Mouse (Mus musculus) forebrain, embryonic 15.5 days (tissue): ENCODE measurements around the gene Ace3. TPM values are rescaled to one million over a fixed set of nuclear protein-coding genes. Genes with fewer than 3 reads are reported as not detected.

Source experiments
- ATAC-seq: fragments of 200-750 bp; cut with Nextera tagmentation; replicated peaks from 2 replicates; pipeline ENCODE4 v1.8.0; 2017; ENCODE audit warnings: mild to moderate bottlenecking, moderate TSS enrichment, moderate library complexity
- H3K27ac ChIP-seq: fragments of 300-500 bp; sonication (generic); replicated peaks from 2 replicates; pipeline ENCODE4 v1.5.1; 2015; ENCODE audit warnings: mild to moderate bottlenecking, inconsistent platforms
- H3K27me3 ChIP-seq: fragments of 300-500 bp; sonication (generic); 2 replicates; pipeline ENCODE4 v1.6.1; 2015; ENCODE audit warnings: inconsistent platforms
- H3K36me3 ChIP-seq: fragments of 300-500 bp; sonication (generic); 2 replicates; pipeline ENCODE4 v1.6.1; 2015; ENCODE audit warnings: mild to moderate bottlenecking, inconsistent platforms
- H3K4me1 ChIP-seq: fragments of 300-500 bp; sonication (generic); 2 replicates; pipeline ENCODE4 v1.6.1; 2015; ENCODE audit warnings: inconsistent platforms
- H3K4me2 ChIP-seq: fragments of 300-500 bp; sonication (generic); replicated peaks from 2 replicates; pipeline ENCODE4 v1.6.1; 2015; ENCODE audit warnings: mild to moderate bottlenecking, inconsistent platforms
- H3K4me3 ChIP-seq: fragments of 300-500 bp; sonication (generic); 2 replicates; pipeline ENCODE4 v1.5.1; 2015; ENCODE audit warnings: mild to moderate bottlenecking, inconsistent platforms
- H3K9ac ChIP-seq: fragments of 300-500 bp; sonication (generic); replicated peaks from 2 replicates; pipeline ENCODE4 v1.6.1; 2015; ENCODE audit warnings: mild to moderate bottlenecking, inconsistent platforms
- H3K9me3 ChIP-seq: fragments of 300-500 bp; sonication (generic); 2 replicates; pipeline ENCODE4 v1.6.1; 2016; ENCODE audit warnings: inconsistent platforms
- WGBS: fragments of 180-500 bp; shearing (Covaris S2); methylation state at CpG from one replicate; pipeline ENCODE4 v1.1.7; 2015; ENCODE audit warnings: mixed read lengths; 5-methylcytosine and 5-hydroxymethylcytosine counted together
- polyA plus RNA-seq: library from polyadenylated mRNA; unstranded; fragments of >200 nt; fragmentation: Nextera tagmentation; extraction: Ambion mirVana; gene quantifications from 2 replicates; pipeline ENCODE4 v1.2.1, GENCODE M21; 2015

Gene Ace3
- polyA plus RNA-seq, 1 experiment from 2014 or later = 0.08 TPM

GRCm38 (mm10) chr11:105959355-105959754 is 35.1 kb upstream of the Ace3 start:
- H3K9me3 ChIP-seq = no peaks in the 10 kb centered on the region
- no peak for ATAC-seq
- H3K4me3 ChIP-seq = no peak overlapping the region
- peaks cover 6% of the 10 kb centered on the region for H3K4me1 ChIP-seq
- 56% methylated on average over 17 of the region's 17 CpGs for WGBS
- no peaks in the 10 kb centered on the region for H3K36me3 ChIP-seq
- no peak overlapping the region for H3K27ac ChIP-seq
- H3K27me3 ChIP-seq = no peaks in the 10 kb centered on the region
- no peak overlapping the region for H3K9ac ChIP-seq
- no peak overlapping the region for H3K4me2 ChIP-seq

- ATAC-seq = no peak
- Histone ChIP-seq H3K4me1 (peaks cover 12% of the 10 kb centered on the region), H3K36me3 (no peaks in the 10 kb centered on the region)
These were observed 29.8 kb upstream of the Ace3 start for GRCm38 (mm10) chr11:105964691-105965090.

GRCm38 (mm10) chr11:105966288-105966687 is 28.2 kb upstream of the Ace3 start:
- Histone ChIP-seq H3K9me3 (no peaks in the 10 kb centered on the region), H3K36me3 (no peaks in the 10 kb centered on the region), H3K4me2 (no peak overlapping the region), H3K9ac (no peak overlapping the region), H3K4me3 (no peak overlapping the region), H3K4me1 (peaks cover 12% of the 10 kb centered on the region), H3K27ac (no peak overlapping the region), H3K27me3 (peaks cover 12% of the 10 kb centered on the region; the same call in 1 of the 2 replicates)
- 65% methylated on average over 4 of the region's 4 CpGs for WGBS
- ATAC-seq = no peak

More at GRCm38 (mm10) chr11:105964691-105965090, 29.8 kb upstream of the Ace3 start:
- Histone ChIP-seq H3K9ac (no peak overlapping the region), H3K27me3 (peaks cover 12% of the 10 kb centered on the region; the same call in 1 of the 2 replicates), H3K27ac (no peak overlapping the region), H3K9me3 (no peaks in the 10 kb centered on the region), H3K4me3 (no peak overlapping the region), H3K4me2 (no peak overlapping the region)
- 64% methylated on average over 5 of the region's 5 CpGs for WGBS

GRCm38 (mm10) chr11:105967741-105968574 is 26.5 kb upstream of the Ace3 start, which contains the start of gene Ace:
TSS of gene Ace (plus strand) at chr11:105967945.
- 1% methylated on average over 65 of the region's 76 CpGs for WGBS
- peak; percentile 73 for ATAC-seq
- peaks cover 12% of the 10 kb centered on the region; the same call in 1 of the 2 replicates for H3K27me3 ChIP-seq
- peak within 1 kb of the TSS; percentile 87 for H3K4me2 ChIP-seq
- H3K4me3 ChIP-seq = peak within 1 kb of the TSS; percentile 50
- H3K36me3 ChIP-seq = no peaks in the 10 kb centered on the region
- H3K9me3 ChIP-seq = no peaks in the 10 kb centered on the region
- H3K27ac ChIP-seq = no peak within 1 kb of the TSS
- peaks cover 12% of the 10 kb centered on the region for H3K4me1 ChIP-seq
- peak within 1 kb of the TSS; percentile 42 for H3K9ac ChIP-seq

DNA sequence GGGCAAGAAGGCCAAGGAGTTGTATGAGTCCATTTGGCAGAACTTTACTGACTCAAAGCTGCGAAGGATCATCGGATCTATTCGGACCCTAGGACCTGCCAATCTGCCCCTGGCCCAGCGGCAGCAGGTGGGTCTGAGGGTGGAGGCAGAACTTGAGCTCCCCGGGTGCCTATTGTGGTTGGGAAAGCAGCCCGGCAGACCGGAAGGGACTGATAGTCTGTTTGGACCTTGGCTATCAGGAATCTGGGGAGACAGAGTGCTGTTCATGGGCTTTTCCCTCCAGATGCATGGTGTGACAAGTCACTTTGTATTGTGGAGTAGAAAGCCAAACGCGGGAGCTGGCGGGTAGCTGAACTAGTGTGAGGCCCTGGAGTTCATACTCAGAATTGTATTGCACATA is 25.5 kb upstream of the Ace3 start:
- Histone ChIP-seq H3K4me3 (no peak overlapping the region), H3K36me3 (no peaks in the 10 kb centered on the region), H3K4me2 (no peak overlapping the region), H3K4me1 (peaks cover 12% of the 10 kb centered on the region), H3K27ac (no peak overlapping the region), H3K27me3 (peaks cover 12% of the 10 kb centered on the region; the same call in 1 of the 2 replicates), H3K9me3 (no peaks in the 10 kb centered on the region), H3K9ac (no peak overlapping the region)
- ATAC-seq = no peak
- 39% methylated on average over 10 of the region's 10 CpGs for WGBS

- WGBS = 68% methylated on average over 1 of the region's 1 CpGs
- Histone ChIP-seq H3K27me3 (peaks cover 12% of the 10 kb centered on the region; the same call in 1 of the 2 replicates), H3K4me1 (peaks cover 12% of the 10 kb centered on the region), H3K4me3 (no peak overlapping the region), H3K9me3 (no peaks in the 10 kb centered on the region), H3K9ac (no peak overlapping the region), H3K4me2 (no peak overlapping the region), H3K36me3 (no peaks in the 10 kb centered on the region), H3K27ac (no peak overlapping the region)
- no peak for ATAC-seq
These were observed 25.0 kb upstream of the Ace3 start for GRCm38 (mm10) chr11:105969516-105969915.

DNA sequence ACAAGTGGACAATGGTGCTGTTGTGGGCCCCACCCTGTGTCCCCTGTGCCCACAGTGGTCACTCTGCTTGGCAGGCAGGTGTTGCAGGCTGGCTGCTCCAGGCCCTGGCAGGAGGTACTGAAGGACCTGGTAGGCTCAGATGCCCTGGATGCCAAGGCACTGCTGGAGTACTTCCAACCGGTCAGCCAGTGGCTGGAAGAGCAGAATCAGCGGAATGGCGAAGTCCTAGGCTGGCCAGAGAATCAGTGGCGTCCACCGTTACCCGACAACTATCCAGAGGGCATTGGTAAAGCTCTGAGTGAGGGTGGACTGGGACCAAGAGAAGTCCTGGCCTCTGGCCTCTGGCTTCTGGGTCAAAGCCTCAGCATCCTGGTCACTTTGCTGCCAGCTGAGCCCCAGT is 19.9 kb upstream of the Ace3 start:
- no peak overlapping the region for H3K9ac ChIP-seq
- H3K27me3 ChIP-seq = no peaks in the 10 kb centered on the region
- 94% methylated on average over 6 of the region's 6 CpGs for WGBS
- no peaks in the 10 kb centered on the region for H3K4me1 ChIP-seq
- no peak overlapping the region for H3K27ac ChIP-seq
- no peaks in the 10 kb centered on the region for H3K36me3 ChIP-seq
- no peak for ATAC-seq
- H3K4me3 ChIP-seq = no peak overlapping the region
- H3K4me2 ChIP-seq = no peak overlapping the region
- no peaks in the 10 kb centered on the region for H3K9me3 ChIP-seq

DNA sequence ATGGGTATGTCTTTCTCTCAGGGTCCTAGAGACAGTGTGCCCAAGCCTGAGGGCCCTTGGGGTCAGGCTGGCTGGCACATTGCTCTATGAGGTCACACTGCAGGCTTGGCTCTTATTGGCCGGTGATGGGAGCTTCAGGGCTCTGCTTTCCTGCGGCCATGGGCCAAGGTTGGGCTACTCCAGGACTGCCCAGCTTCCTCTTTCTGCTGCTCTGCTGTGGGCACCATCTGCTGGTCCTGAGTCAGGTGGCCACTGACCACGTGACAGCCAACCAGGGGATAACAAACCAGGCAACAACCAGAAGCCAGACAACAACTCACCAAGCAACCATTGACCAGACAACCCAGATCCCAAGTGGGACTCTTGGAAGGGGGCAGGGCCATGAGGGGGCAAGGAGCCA is 19.4 kb upstream of the Ace3 start:
- no peaks in the 10 kb centered on the region for H3K9me3 ChIP-seq
- H3K36me3 ChIP-seq = no peaks in the 10 kb centered on the region
- H3K4me3 ChIP-seq = no peak overlapping the region
- ATAC-seq = no peak
- H3K4me1 ChIP-seq = no peaks in the 10 kb centered on the region
- no peak overlapping the region for H3K9ac ChIP-seq
- no peak overlapping the region for H3K27ac ChIP-seq
- H3K4me2 ChIP-seq = no peak overlapping the region
- no peaks in the 10 kb centered on the region for H3K27me3 ChIP-seq
- 59% methylated on average over 3 of the region's 3 CpGs for WGBS

DNA sequence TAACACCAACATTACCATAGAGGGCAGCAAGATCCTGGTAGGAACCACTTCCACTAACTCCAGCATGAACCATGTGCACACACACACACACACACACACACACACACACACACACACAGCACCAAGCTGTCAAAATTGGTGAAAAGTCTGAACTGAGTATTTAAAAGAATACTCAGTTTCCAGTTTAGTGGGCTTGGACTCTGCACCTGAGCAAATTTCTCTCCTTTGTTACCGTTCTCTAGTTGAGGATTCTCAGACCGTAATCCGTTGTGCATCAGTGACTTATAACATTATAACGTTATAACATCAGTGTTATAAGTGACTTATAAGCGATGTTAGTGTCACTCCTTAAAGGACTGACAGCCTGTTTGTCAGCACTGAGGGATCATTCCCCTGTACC is 18.8 kb upstream of the Ace3 start:
- H3K27ac ChIP-seq = no peak overlapping the region
- no peak for ATAC-seq
- 89% methylated on average over 5 of the region's 5 CpGs for WGBS
- no peaks in the 10 kb centered on the region for H3K27me3 ChIP-seq
- no peak overlapping the region for H3K4me2 ChIP-seq
- H3K36me3 ChIP-seq = no peaks in the 10 kb centered on the region
- H3K9me3 ChIP-seq = no peaks in the 10 kb centered on the region
- no peak overlapping the region for H3K9ac ChIP-seq
- no peaks in the 10 kb centered on the region for H3K4me1 ChIP-seq
- H3K4me3 ChIP-seq = no peak overlapping the region

- ATAC-seq = no peak
- no peaks in the 10 kb centered on the region for H3K36me3 ChIP-seq
- no peaks in the 10 kb centered on the region for H3K4me1 ChIP-seq
- no peak overlapping the region for H3K4me2 ChIP-seq
- H3K4me3 ChIP-seq = no peak overlapping the region
- no peaks in the 10 kb centered on the region for H3K9me3 ChIP-seq
- WGBS = 82% methylated on average over 2 of the region's 2 CpGs
- no peaks in the 10 kb centered on the region for H3K27me3 ChIP-seq
- H3K9ac ChIP-seq = no peak overlapping the region
- H3K27ac ChIP-seq = no peak overlapping the region
These were observed 16.2 kb upstream of the Ace3 start for GRCm38 (mm10) chr11:105978232-105978631.

GRCm38 (mm10) chr11:105978634-105979033 is 15.8 kb upstream of the Ace3 start:
- Histone ChIP-seq H3K4me2 (no peak overlapping the region), H3K27ac (no peak overlapping the region), H3K9ac (no peak overlapping the region), H3K27me3 (no peaks in the 10 kb centered on the region), H3K9me3 (no peaks in the 10 kb centered on the region), H3K36me3 (no peaks in the 10 kb centered on the region), H3K4me3 (no peak overlapping the region), H3K4me1 (no peaks in the 10 kb centered on the region)
- WGBS = 66% methylated on average over 5 of the region's 5 CpGs
- no peak for ATAC-seq

DNA sequence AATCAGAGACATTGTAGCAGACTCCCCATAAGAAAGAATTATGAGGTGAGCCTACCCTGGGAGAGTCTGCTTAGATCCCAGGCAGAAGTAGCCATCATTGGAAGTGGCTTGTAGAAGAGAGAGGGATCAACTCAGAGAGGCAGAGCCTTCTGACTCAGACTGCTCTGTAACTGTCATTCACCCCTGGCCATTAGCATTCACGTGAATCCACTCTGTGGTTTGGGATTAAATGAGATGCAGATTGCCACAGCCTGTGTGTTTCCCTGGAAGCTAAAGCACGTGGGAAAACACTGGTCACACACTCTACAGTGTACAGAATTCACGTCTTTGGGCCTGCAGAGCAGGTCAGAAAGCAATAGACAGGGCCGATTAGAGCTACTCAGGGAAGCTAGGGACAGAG is 10.0 kb upstream of the Ace3 start:
- no peak for ATAC-seq
- no peaks in the 10 kb centered on the region for H3K36me3 ChIP-seq
- H3K9me3 ChIP-seq = no peaks in the 10 kb centered on the region
- H3K27ac ChIP-seq = no peak overlapping the region
- H3K4me1 ChIP-seq = no peaks in the 10 kb centered on the region
- no peak overlapping the region for H3K9ac ChIP-seq
- no peaks in the 10 kb centered on the region for H3K27me3 ChIP-seq
- H3K4me2 ChIP-seq = no peak overlapping the region
- no peak overlapping the region for H3K4me3 ChIP-seq
- WGBS = 63% methylated on average over 4 of the region's 4 CpGs

DNA sequence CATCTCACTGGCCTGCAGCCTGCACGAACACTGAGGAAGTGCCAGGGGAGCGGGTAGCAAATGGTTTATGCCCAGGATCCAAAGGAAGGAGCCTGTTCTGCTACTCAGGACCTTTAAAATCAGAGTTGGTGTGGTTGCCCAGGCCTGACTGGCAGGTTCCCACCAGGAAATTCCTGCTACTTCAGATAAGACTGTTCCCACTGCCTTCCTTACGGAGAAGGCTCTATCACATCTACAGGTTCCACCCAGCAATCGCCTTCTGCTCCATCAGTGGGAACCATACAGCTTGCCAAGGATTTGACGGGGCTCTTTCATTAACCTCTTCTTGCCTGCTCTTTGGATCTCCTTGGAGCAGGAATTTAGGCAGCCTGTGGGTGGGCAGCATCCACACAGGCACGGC is 7.0 kb upstream of the Ace3 start:
- Histone ChIP-seq H3K9me3 (no peaks in the 10 kb centered on the region), H3K27me3 (no peaks in the 10 kb centered on the region), H3K36me3 (no peaks in the 10 kb centered on the region), H3K4me1 (no peaks in the 10 kb centered on the region), H3K4me3 (no peak overlapping the region), H3K4me2 (no peak overlapping the region), H3K9ac (no peak overlapping the region), H3K27ac (no peak overlapping the region)
- ATAC-seq = no peak
- 70% methylated on average over 6 of the region's 6 CpGs for WGBS
